Mouse (Mus musculus) ES-Bruce4 (cell line): Measurements from ENCODE around the gene Tnip1.

Experiments used
- CTCF ChIP-seq: IDR thresholded peaks from one replicate; pipeline ENCODE4 v1.8.1; 2011; ENCODE audit warnings: low read depth, low read length
- POLR2A ChIP-seq: IDR thresholded peaks from one replicate; pipeline ENCODE4 v1.8.1; 2011; ENCODE audit warnings: low read length; ENCODE audit not compliant: insufficient read depth

GRCm38 (mm10) chr11:54962810-54963209 lies at the start of gene Tnip1:
- TF ChIP-seq CTCF: no peak
- no peak for TF ChIP-seq POLR2A
